Mouse (Mus musculus): ENCODE measurements around the gene Gm49321. TPM values are rescaled to one million over a fixed set of nuclear protein-coding genes. Genes with fewer than 3 reads are reported as not detected.

Gm49321 gene
- polyA plus RNA-seq, 1 experiment from 2014 or later: 18.0 TPM

DNA sequence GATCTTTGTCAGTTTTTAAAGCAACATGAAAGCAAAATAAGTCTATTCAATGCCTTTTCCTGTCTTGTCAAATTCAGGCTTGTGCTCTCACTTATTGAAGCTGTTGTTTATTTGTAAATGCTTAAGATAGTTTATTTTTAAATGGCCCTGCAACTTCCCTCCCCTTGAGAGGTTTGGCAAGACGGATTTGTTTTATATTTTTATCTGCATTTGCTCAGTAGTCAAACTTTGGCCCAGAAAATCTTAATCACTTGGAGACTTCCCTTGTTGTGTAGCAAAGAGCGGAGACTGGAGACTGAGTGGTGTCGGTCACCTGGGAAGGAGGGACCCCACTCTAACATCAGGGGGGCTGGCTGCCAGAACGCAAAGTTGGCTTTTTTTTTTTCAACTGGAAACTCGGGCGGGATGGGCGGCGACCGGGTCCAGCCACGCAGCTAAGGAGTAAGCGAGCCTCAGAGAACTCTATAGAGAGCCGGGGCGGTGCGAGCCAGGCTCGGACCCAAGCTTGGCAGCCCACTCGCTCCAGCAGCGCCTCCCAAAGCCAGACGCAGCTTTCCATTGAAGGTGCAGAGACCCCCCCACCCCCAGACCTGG is 30.3 kb upstream of the Gm49321 start:
- Histone ChIP-seq H3K27me3 (no peaks in the 10 kb centered on the region; the same call in 1 of the 2 replicates), H3K4me1 (replicated peaks) (peaks cover 24% of the 10 kb centered on the region), H3K36me3 (no peaks in the 10 kb centered on the region), H3K9me3 (no peaks in the 10 kb centered on the region), H3K27ac (replicated peaks) (peak overlapping the region; percentile 99), H3K4me3 (peak overlapping the region; percentile 68), H3K9ac (peak overlapping the region; percentile 93), H3K4me2 (peak overlapping the region; percentile 72)
- peak; percentile 88 for ATAC-seq (ENCODE audit: low read depth)
- WGBS: 1% methylated on average over 18 of the region's 18 CpGs

DNA sequence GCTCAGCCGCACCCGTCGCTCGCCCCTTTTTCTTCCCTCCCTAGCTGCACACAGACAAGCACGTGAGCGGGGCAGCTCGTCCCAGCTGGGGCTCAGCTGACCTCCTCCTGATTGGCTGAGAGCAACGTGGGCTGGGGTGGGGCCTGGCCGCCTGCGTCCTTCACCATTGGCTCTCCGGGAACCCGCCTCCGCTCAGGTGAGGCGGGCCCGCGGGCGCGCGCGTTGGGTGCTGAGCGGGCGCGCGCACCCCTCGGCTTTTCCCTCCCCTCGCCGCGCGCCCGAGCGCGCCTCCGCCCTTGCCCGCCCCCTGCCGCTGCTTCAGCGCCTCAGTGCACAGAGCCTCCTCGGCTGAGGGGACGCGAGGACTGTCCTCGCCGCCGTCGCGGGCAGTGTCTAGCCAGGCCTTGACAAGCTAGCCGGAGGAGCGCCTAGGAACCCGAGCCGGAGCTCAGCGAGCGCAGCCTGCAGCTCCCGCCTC is 29.7 kb upstream of the Gm49321 start:
- ATAC-seq (ENCODE audit: low read depth): peak; percentile 99
- Histone ChIP-seq H3K4me3 (peak overlapping the region; percentile 68), H3K9me3 (no peaks in the 10 kb centered on the region), H3K36me3 (no peaks in the 10 kb centered on the region), H3K4me2 (peak overlapping the region; percentile 72), H3K27me3 (no peaks in the 10 kb centered on the region; the same call in 1 of the 2 replicates), H3K9ac (peak overlapping the region; percentile 93), H3K4me1 (replicated peaks) (peaks cover 24% of the 10 kb centered on the region), H3K27ac (replicated peaks) (peak overlapping the region; percentile 99)
- WGBS: under 1% methylated on average over 50 of the region's 51 CpGs

DNA sequence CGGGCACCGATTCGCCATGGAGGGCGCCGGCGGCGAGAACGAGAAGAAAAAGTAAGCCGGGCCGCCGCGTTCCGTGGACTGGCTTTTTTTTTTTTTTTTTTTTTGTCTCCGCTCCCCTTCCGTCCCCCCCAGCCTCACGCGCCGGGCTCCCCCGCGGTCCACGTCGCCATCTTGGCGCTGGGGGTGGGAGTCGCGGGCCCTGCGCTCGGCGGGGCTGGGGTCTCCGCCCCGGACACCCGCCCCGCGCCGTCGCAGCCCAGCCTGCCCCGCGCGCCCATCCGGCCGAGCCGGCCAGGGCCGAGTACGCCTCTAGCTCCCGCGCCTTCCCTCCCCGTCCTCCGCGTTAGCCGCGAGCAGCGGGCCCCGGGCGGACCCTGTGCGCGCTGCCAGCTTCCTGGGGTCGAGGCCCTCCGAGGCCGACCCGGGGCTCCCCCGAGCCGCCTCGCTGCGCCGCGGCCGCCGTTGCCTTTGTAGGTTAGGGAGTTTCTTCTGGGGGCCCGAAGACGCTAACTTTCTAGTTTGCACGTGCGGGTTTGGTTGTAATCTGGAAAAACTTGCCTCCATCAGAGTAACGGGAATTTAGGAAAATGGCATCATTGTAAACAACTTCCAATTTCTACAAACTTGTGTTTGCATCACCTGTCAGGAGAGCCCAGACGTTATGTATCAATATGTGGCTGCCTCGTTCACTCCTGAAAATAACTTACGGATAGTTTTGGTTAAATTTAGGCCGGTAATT is 29.0 kb upstream of the Gm49321 start:
- peak overlapping the region; percentile 93 for H3K9ac ChIP-seq
- peak overlapping the region; percentile 68 for H3K4me3 ChIP-seq
- H3K9me3 ChIP-seq: no peaks in the 10 kb centered on the region
- no peaks in the 10 kb centered on the region; the same call in 1 of the 2 replicates for H3K27me3 ChIP-seq
- ATAC-seq (ENCODE audit: low read depth): peak; percentile 80
- WGBS: under 1% methylated on average over 55 of the region's 76 CpGs
- H3K27ac ChIP-seq (replicated peaks): peak overlapping the region; percentile 99
- peaks cover 24% of the 10 kb centered on the region for H3K4me1 ChIP-seq (replicated peaks)
- peak overlapping the region; percentile 72 for H3K4me2 ChIP-seq
- H3K36me3 ChIP-seq: no peaks in the 10 kb centered on the region

DNA sequence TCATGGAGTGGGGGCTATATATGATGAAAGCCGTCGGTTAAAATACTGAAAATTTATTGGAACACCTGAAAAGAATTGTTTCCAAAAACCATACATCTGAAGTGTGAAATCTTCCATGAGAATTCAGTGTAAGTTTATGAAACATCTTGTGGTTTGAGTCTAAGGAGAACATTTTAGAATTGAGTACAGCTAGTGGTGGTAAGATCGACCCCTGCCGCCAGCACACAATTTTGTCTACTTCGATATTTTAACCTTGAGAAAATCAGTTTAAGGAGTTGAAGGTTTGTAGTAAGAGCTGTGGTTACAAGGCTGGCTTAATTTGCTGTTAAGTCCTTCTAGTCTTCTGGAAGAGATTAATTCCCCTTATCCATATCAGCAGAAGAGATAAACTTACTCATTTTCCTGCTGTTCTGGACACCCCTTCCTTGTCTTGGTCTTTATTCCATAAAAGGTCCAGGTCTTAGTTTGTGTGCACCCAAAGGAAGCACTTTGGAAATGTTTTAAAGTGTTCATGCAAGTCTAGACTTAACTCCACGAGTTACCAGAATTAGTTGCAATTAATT is 28.4 kb upstream of the Gm49321 start:
- peak overlapping the region; percentile 68 for H3K4me3 ChIP-seq
- H3K4me2 ChIP-seq: peak overlapping the region; percentile 72
- H3K36me3 ChIP-seq: no peaks in the 10 kb centered on the region
- no peaks in the 10 kb centered on the region; the same call in 1 of the 2 replicates for H3K27me3 ChIP-seq
- peaks cover 24% of the 10 kb centered on the region for H3K4me1 ChIP-seq (replicated peaks)
- H3K9ac ChIP-seq: peak overlapping the region; percentile 93
- WGBS: 8% methylated on average over 6 of the region's 6 CpGs
- H3K9me3 ChIP-seq: no peaks in the 10 kb centered on the region
- ATAC-seq (ENCODE audit: low read depth): no peak
- H3K27ac ChIP-seq (replicated peaks): no peak overlapping the region

DNA sequence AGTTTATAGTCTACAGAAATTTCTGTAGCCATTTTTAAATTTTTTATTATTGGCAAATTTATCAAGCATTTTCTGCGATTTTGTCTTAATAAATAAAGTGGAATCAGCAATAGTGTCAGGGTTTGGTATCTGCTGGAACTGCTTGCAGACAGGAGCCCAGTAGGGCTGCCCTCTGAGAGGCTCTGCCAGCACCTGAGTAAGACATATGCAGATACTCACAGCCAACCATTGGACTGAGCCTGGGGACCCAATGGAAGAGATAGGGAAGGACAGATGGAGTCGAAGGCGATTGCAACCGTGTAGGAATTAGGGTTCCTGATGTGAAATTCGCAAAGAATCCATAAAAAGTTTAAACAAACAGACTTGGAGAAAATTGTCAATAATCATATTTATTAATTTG is 19.0 kb upstream of the Gm49321 start:
- no peaks in the 10 kb centered on the region for H3K27me3 ChIP-seq
- H3K9ac ChIP-seq: no peak overlapping the region
- no peaks in the 10 kb centered on the region for H3K36me3 ChIP-seq
- no peak overlapping the region for H3K4me2 ChIP-seq
- no peaks in the 10 kb centered on the region for H3K9me3 ChIP-seq
- no peak for ATAC-seq (ENCODE audit: low read depth)
- WGBS: 91% methylated on average over 5 of the region's 5 CpGs
- H3K4me1 ChIP-seq (replicated peaks): peaks cover 3% of the 10 kb centered on the region; the same call in 1 of the 2 replicates
- H3K27ac ChIP-seq (replicated peaks): no peak overlapping the region
- H3K4me3 ChIP-seq: no peak overlapping the region

DNA sequence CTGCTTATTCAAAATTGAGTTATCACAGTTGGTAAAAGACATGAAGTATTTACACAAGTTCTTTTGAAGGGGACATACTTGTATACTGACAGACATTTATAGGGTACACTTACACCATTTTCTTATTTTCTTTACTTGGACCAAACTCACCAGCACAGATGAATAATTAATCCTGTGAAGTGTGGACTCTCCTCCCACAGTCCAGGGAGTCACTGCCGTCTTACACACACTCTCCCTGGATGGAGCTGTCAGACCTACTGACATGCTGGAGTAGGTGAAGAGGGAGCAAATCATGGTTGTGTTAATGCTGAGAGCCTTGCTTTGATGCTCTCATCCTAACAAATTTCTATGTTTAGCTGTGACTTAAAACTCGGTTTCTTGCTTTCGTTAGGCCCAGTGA is 7.2 kb upstream of the Gm49321 start:
- H3K9ac ChIP-seq: no peak overlapping the region
- H3K27me3 ChIP-seq: no peaks in the 10 kb centered on the region
- H3K4me3 ChIP-seq: no peak overlapping the region
- H3K9me3 ChIP-seq: no peaks in the 10 kb centered on the region
- 84% methylated on average over 3 of the region's 3 CpGs for WGBS
- H3K27ac ChIP-seq (replicated peaks): no peak overlapping the region
- no peak overlapping the region for H3K4me2 ChIP-seq
- no peak for ATAC-seq (ENCODE audit: low read depth)
- peaks cover 65% of the 10 kb centered on the region for H3K36me3 ChIP-seq
- H3K4me1 ChIP-seq (replicated peaks): no peaks in the 10 kb centered on the region

DNA sequence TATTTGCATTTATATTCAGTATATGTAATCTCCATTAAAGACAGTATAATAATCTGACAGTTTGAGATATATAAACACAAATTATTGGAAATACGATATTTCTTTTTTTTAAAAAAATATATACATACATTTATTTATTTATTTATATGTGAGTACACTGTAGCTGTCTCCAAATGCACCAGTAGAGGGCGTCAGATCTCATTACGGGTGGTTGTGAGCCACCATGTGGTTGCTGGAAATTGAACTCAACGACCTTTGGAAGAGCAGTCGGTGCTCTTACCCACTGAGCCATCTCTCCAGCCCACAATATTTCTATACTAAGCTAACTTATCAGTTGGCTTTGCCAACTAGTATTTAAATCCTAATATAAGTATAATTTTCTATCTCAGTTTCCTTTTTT is 6.2 kb upstream of the Gm49321 start:
- no peak for ATAC-seq (ENCODE audit: low read depth)
- no peaks in the 10 kb centered on the region for H3K9me3 ChIP-seq
- H3K4me1 ChIP-seq (replicated peaks): no peaks in the 10 kb centered on the region
- H3K4me2 ChIP-seq: no peak overlapping the region
- H3K27ac ChIP-seq (replicated peaks): no peak overlapping the region
- H3K36me3 ChIP-seq: peaks cover 71% of the 10 kb centered on the region
- no peak overlapping the region for H3K9ac ChIP-seq
- H3K27me3 ChIP-seq: no peaks in the 10 kb centered on the region
- no peak overlapping the region for H3K4me3 ChIP-seq
- 53% methylated on average over 5 of the region's 5 CpGs for WGBS

DNA sequence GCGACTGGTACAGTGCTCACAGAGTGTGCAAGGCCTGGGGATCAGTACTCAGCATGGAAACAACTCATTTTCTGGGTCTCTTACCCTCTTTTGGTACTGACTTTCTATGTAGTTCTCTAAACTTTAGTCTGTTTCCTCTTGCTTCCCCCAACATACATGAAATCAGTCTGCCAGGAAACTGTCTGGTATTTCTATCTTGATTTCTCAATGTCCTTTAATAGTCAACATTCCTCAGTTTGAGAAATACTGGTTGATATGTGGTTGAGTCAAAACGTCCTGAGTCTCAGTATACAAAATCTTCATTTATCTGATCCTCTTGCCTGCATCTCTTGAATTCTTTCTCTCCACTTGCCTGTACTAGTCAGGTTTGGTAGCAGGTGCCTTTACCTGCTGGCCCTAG is 2.9 kb upstream of the Gm49321 start:
- 86% methylated on average over 2 of the region's 2 CpGs for WGBS

DNA sequence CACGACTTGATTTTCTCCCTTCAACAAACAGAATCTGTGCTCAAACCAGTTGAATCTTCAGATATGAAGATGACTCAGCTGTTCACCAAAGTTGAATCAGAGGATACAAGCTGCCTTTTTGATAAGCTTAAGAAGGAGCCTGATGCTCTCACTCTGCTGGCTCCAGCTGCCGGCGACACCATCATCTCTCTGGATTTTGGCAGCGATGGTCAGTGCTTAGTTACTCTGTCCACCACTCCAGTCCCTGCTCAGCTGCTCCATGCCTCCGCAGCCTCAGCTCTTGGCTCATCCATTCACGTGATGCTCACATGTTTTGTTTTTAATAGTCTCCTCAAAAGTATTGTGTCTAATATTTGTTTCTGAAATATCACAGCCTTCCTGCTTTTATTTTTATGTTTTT is 2.1 kb downstream of the Gm49321 start:
- H3K4me3 ChIP-seq: no peak overlapping the region
- no peaks in the 10 kb centered on the region for H3K4me1 ChIP-seq (replicated peaks)
- H3K9me3 ChIP-seq: no peaks in the 10 kb centered on the region
- WGBS: 94% methylated on average over 6 of the region's 6 CpGs
- no peak overlapping the region for H3K4me2 ChIP-seq
- no peak overlapping the region for H3K9ac ChIP-seq
- ATAC-seq (ENCODE audit: low read depth): no peak
- no peak overlapping the region for H3K27ac ChIP-seq (replicated peaks)
- H3K27me3 ChIP-seq: no peaks in the 10 kb centered on the region
- H3K36me3 ChIP-seq: peaks cover 78% of the 10 kb centered on the region

More for the DNA sequence above, 2.9 kb upstream of the Gm49321 start:
- H3K4me3 ChIP-seq: no peak overlapping the region
- H3K9ac ChIP-seq: no peak overlapping the region
- no peaks in the 10 kb centered on the region for H3K9me3 ChIP-seq
- H3K4me1 ChIP-seq (replicated peaks): no peaks in the 10 kb centered on the region
- no peak for ATAC-seq (ENCODE audit: low read depth)
- H3K27ac ChIP-seq (replicated peaks): no peak overlapping the region
- no peaks in the 10 kb centered on the region for H3K27me3 ChIP-seq
- H3K4me2 ChIP-seq: no peak overlapping the region
- H3K36me3 ChIP-seq: peaks cover 82% of the 10 kb centered on the region

DNA sequence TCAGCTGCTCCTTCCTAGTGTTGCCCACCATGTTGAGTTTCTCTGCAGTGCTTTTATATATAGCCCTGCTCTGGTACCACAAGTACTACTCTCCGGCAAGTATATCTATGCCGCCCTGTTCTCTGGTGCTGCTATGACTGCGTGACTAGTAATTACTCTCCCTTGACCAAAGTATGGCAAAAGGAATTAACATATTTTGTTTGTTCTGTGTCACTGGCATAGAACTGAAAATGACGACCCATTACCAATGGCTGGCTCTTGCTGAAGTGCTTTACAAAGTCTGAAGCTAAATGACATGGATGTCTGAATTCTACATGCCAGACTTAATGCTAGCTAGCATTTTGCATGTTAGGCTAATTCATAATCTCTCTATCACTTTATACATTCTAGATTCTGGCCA is 11.0 kb downstream of the Gm49321 start:
- no peaks in the 10 kb centered on the region for H3K9me3 ChIP-seq
- no peak for ATAC-seq (ENCODE audit: low read depth)
- H3K4me2 ChIP-seq: no peak overlapping the region
- peaks cover 12% of the 10 kb centered on the region; the same call in 1 of the 2 replicates for H3K27me3 ChIP-seq
- no peak overlapping the region for H3K27ac ChIP-seq (replicated peaks)
- H3K4me1 ChIP-seq (replicated peaks): peaks cover 19% of the 10 kb centered on the region
- H3K36me3 ChIP-seq: peaks cover 20% of the 10 kb centered on the region
- no peak overlapping the region for H3K9ac ChIP-seq
- 91% methylated on average over 4 of the region's 4 CpGs for WGBS
- no peak overlapping the region for H3K4me3 ChIP-seq

DNA sequence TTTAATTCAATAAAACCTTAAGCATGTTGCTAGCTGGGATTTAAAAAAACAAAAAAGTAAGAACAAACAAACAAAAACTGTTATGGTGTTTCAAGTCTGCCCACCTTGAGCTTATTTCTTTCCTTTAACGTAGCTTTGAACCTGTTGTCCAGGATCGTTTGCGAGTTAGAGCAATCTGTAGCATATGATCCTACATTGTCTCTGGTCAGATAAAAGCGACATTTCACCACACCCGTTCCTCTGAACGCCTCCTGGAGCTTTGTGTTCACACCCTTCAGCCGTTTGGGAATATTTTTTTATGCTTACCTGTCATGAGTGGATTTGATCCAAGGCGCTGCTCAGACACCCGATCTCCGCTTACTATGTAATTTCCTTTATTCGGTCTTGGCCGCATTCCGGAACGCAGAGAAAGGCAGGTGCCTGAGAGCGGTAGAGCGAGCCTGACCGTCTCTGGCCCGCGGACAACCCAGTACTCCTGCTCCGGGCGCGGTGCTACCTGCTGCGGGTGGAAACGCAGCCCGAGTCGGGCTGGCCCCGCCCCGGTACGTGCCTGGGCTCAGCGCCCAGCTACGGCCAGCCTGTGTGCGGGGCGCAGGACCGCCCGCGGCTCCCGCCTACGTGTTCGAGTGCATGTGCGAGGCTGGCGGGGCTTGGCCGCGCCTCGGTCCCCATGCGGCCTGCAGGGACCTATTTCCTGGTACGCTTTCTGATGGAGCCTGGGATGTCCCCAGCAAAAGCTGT is 12.0 kb downstream of the Gm49321 start:
- WGBS: 6% methylated on average over 46 of the region's 46 CpGs
- Histone ChIP-seq H3K27me3 (peaks cover 12% of the 10 kb centered on the region; the same call in 1 of the 2 replicates), H3K4me1 (replicated peaks) (peaks cover 21% of the 10 kb centered on the region)

More for the DNA sequence above, 12.0 kb downstream of the Gm49321 start:
- peak overlapping the region; percentile 18; the same call in 1 of the 2 replicates for H3K27ac ChIP-seq (replicated peaks)
- H3K9me3 ChIP-seq: no peaks in the 10 kb centered on the region
- H3K36me3 ChIP-seq: peaks cover 11% of the 10 kb centered on the region
- peak overlapping the region; percentile 69 for H3K9ac ChIP-seq
- ATAC-seq (ENCODE audit: low read depth): peak; percentile 91
- peak overlapping the region; percentile 45 for H3K4me3 ChIP-seq
- H3K4me2 ChIP-seq: peak overlapping the region; percentile 75
